7 mouse cellular contexts compared by ENCODE assay signal in the genomic region with DNA sequence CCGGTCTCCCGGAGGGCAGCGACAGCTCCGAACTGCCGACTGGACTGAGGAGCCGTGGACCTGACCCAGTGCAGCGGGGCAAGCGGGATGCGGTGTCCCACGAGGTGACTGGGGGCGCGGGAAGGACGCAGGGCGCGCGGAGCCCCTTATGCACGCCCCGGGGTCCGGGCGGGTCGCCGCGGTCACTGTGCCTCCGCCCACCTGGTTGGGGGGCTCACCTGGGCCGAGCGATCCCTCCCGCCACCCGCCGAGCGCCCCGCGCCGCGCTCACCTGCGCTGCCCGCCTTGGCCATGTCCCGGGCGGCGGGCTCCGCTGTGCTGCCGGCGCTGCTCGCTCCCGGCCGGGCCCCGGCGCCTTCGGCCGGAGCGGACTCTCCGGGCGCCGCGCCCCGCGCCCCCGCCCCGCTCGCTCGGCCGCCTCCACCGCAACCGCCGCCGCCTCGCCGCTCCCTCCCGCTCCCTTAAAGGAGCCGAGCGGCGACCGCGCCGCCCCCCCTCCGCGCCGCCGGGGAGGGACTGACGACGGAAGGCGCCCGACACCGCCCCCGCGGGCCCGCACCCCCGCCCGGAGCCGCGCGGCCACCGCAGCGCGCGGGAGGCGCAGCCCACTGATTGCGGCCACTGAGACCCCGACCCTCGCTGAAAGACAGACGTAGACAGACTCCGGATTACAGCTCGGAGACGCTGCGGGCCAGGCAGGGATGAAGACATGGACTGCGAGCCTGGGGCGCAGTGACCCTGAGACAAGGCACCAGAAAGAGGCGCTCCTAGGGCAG. TPM values are rescaled to one million over a fixed set of nuclear protein-coding genes. Genes with fewer than 3 reads are reported as not detected.
DNase-seq lines count a peak whose midpoint lies in the region; ATAC-seq and TF ChIP-seq lines count a peak whose summit lies in the region.

TSS of gene Pitpnm3 (minus strand) at position 396 of the 776 bp plus-strand sequence.

- H3K4me3 ChIP-seq in ES-Bruce4 (ENCODE audit: low read depth, low read length) = peak within 1 kb of the TSS; percentile 69
- H3K4me3 ChIP-seq in embryonic fibroblast, embryonic 13.5 days (ENCODE audit: insufficient read depth, low read length) = peak within 1 kb of the TSS; percentile 23
- peak within 1 kb of the TSS; percentile 73 for H3K4me3 ChIP-seq in heart, embryonic 16.5 days (ENCODE audit: low read length)
- H3K4me3 ChIP-seq in stomach, postnatal 0 days (ENCODE audit: low read depth, low read length) = peak within 1 kb of the TSS; percentile 57

- whole genome bisulfite sequencing in heart, embryonic 16.5 days = 1% methylated on average over 90 of the region's 107 CpGs
- WGBS in stomach, postnatal 0 days = 1% methylated on average over 58 of the region's 107 CpGs

- no peaks in the 10 kb centered on the region for H3K36me3 ChIP-seq in ES-Bruce4 (ENCODE audit: control insufficient read depth, insufficient read depth, low read length, poor library complexity, severe bottlenecking)
- no peaks in the 10 kb centered on the region for H3K36me3 ChIP-seq in heart, embryonic 16.5 days (ENCODE audit: control insufficient read depth, insufficient read depth)
- H3K36me3 ChIP-seq in stomach, postnatal 0 days (ENCODE audit: control insufficient read depth, insufficient read depth, low read length) = no peaks in the 10 kb centered on the region

- H3K4me2 ChIP-seq in heart, embryonic 16.5 days (ENCODE audit: low read depth, low read length) = peak within 1 kb of the TSS; percentile 98
- peak within 1 kb of the TSS; percentile 96 for H3K4me2 ChIP-seq in stomach, postnatal 0 days (replicated peaks; ENCODE audit: low read depth)

- no peak for TF ChIP-seq EP300 in ES-Bruce4 (IDR thresholded peaks at IDR 0.05; ENCODE audit: insufficient read depth, low read depth, low read length)
- no peak for TF ChIP-seq EP300 in stomach, postnatal 0 days (optimal IDR thresholded peaks at IDR 0.05)

- no peaks in the 10 kb centered on the region for H3K9me3 ChIP-seq in ES-Bruce4 (replicated peaks; ENCODE audit: control insufficient read depth, insufficient read depth, low read length, poor library complexity, severe bottlenecking)
- H3K9me3 ChIP-seq in heart, embryonic 16.5 days (replicated peaks; ENCODE audit: control insufficient read depth, low read length) = no peaks in the 10 kb centered on the region
- H3K9me3 ChIP-seq in stomach, postnatal 0 days (ENCODE audit: control insufficient read depth, low read length) = no peaks in the 10 kb centered on the region

- H3K27ac ChIP-seq in ES-Bruce4 (ENCODE audit: insufficient read depth, low read length) = no peak within 1 kb of the TSS
- no peak within 1 kb of the TSS for H3K27ac ChIP-seq in embryonic fibroblast, embryonic 13.5 days (ENCODE audit: insufficient read depth, low read length)
- H3K27ac ChIP-seq in heart, embryonic 16.5 days (ENCODE audit: low read length) = no peak within 1 kb of the TSS
- H3K27ac ChIP-seq in stomach, postnatal 0 days (replicated peaks) = peak within 1 kb of the TSS; percentile 56

- 0 out of 2 replicates have a peak, but pooled peaks have one; percentile 21 for ATAC-seq in heart, embryonic 16.5 days (replicated peaks; ENCODE audit: extremely low read depth, insufficient read depth, low FRiP score)
- peak; percentile 19 for ATAC-seq in stomach, postnatal 0 days (ENCODE audit: low FRiP score, low TSS enrichment)

- no peak for TF ChIP-seq CTCF in ES-Bruce4 (IDR thresholded peaks at IDR 0.05; ENCODE audit: low read depth, low read length)
- no peak for TF ChIP-seq CTCF in embryonic fibroblast, embryonic 13.5 days (IDR thresholded peaks at IDR 0.05; ENCODE audit: borderline replicate concordance, insufficient read depth, low read length)
- no peak for TF ChIP-seq CTCF in stomach, postnatal 0 days (IDR thresholded peaks at IDR 0.05; ENCODE audit: low read depth)

- no peak for TF ChIP-seq POLR2A in ES-Bruce4 (IDR thresholded peaks at IDR 0.05; ENCODE audit: insufficient read depth, low read length)
- TF ChIP-seq POLR2A in embryonic fibroblast, embryonic 13.5 days (IDR thresholded peaks at IDR 0.05; ENCODE audit: low read depth, low read length) = no peak

- peaks cover 18% of the 10 kb centered on the region for H3K27me3 ChIP-seq in ES-Bruce4 (ENCODE audit: control insufficient read depth, insufficient read depth, low read length, poor library complexity, severe bottlenecking)
- peaks cover 27% of the 10 kb centered on the region for H3K27me3 ChIP-seq in heart, embryonic 16.5 days (ENCODE audit: control insufficient read depth, insufficient read depth, low read length)
- no peaks in the 10 kb centered on the region for H3K27me3 ChIP-seq in stomach, postnatal 0 days (ENCODE audit: control insufficient read depth, insufficient read depth, low read length)

- DNase-seq in adrenal gland, postnatal 14 days = peak; percentile 52
- peak in 1 of 2 experiments; percentile 55 for DNase-seq in left cerebral cortex, adult 8-10 months (ENCODE audit: low spot score in 2 of 2)
- peak; percentile 58 to 72 for DNase-seq in lung, postnatal 4 days
- DNase-seq in stomach, postnatal 0 days (ENCODE audit: low spot score) = peak; percentile 56

- peak within 1 kb of the TSS; percentile 76 for H3K9ac ChIP-seq in ES-Bruce4 (ENCODE audit: low read depth, poor library complexity, severe bottlenecking)
- H3K9ac ChIP-seq in heart, embryonic 16.5 days (ENCODE audit: low read length) = peak within 1 kb of the TSS; percentile 71
- H3K9ac ChIP-seq in stomach, postnatal 0 days (ENCODE audit: low read length) = peak within 1 kb of the TSS; percentile 78

- no peaks in the 10 kb centered on the region for H3K4me1 ChIP-seq in ES-Bruce4 (ENCODE audit: control insufficient read depth, insufficient read depth, low read length)
- H3K4me1 ChIP-seq in embryonic fibroblast, embryonic 13.5 days (ENCODE audit: control insufficient read depth, insufficient read depth, low read length) = no peaks in the 10 kb centered on the region
- H3K4me1 ChIP-seq in heart, embryonic 16.5 days (ENCODE audit: control insufficient read depth, insufficient read depth, low read length) = peaks cover 31% of the 10 kb centered on the region
- peaks cover 10% of the 10 kb centered on the region for H3K4me1 ChIP-seq in stomach, postnatal 0 days (replicated peaks; ENCODE audit: control insufficient read depth, insufficient read depth)

RNA-seq across cellular contexts. Expression of gene Pitpnm3, which starts in this region (rescaled TPM):
- polyA plus RNA-seq in ES-Bruce4 (2011; ENCODE audit: insufficient read depth, insufficient read length, low read depth, missing spikeins) = 0.24 and 0.42 TPM in 2 replicates
- total RNA-seq in adrenal gland, postnatal 14 days (2021) = 0.63 and 1.4 TPM in 2 replicates
- 0.89 and 1.1 TPM in 2 replicates for polyA plus RNA-seq in embryonic fibroblast, embryonic 13.5 days (2011; ENCODE audit: insufficient read length, low read depth, missing spikeins)
- polyA plus RNA-seq in heart, embryonic 16.5 days (2015; fragmentation: Nextera tagmentation; extraction: Ambion mirVana) = 0.18 and 0.45 TPM in 2 replicates
- 10 to 100 TPM; 67.0 to 79.6 (median 74.5) TPM for total RNA-seq in left cerebral cortex, adult 8-10 months (2022)
- polyA plus RNA-seq in stomach, postnatal 0 days (2015; fragmentation: Nextera tagmentation; extraction: Ambion mirVana) = 1.2 and 1.3 TPM in 2 replicates

Comparison
In these comparisons a context has a peak if more than half of its experiments do, and no peak if none do; other contexts are left out.
1. RNA of gene Pitpnm3 (total RNA-seq): 67.0 to 79.6 TPM in left cerebral cortex, adult 8-10 months; 0.63 to 1.4 TPM in adrenal gland, postnatal 14 days; every median in the first group is over 10 times any median in the second.
2. Peak in ATAC-seq, H3K4me3 ChIP-seq, H3K9ac ChIP-seq and H3K4me2 ChIP-seq in heart, embryonic 16.5 days; RNA of the gene not detected or under 1 TPM.
3. H3K4me3 ChIP-seq: peak in every context shown above with its lines; median percentile 73 in heart, embryonic 16.5 days; 69 in ES-Bruce4; 57 in stomach, postnatal 0 days; 23 in embryonic fibroblast, embryonic 13.5 days.
4. Peak in every context shown above with its lines, with median percentiles within 50 percentile points of each other: H3K9ac ChIP-seq.